Mouse (Mus musculus) erythroid progenitor cell, adult 5-6 weeks (primary cell): Measurements from ENCODE around the gene Chd5. TPM values are rescaled to one million over a fixed set of nuclear protein-coding genes. Genes with fewer than 3 reads are reported as not detected.

Experiments
- ATAC-seq: replicated peaks from 2 replicates; pipeline ENCODE4 v1.8.0; 2016; ENCODE audit warnings: moderate number of reproducible peaks, mild to moderate bottlenecking, moderate TSS enrichment, inconsistent platforms; ENCODE audit not compliant: poor library complexity, low FRiP score, severe bottlenecking
- total RNA-seq, 2 experiments: library from RNA; stranded (forward) in 1 of 2; stranded (reverse) in 1 of 2; fragments of 150-400 nt in 1 of 2; fragments of 186-747, 209-891 nt in 1 of 2; gene quantifications; 2 replicates each; pipeline versions ENCODE4 v1.2.3 to v1.2.4; 2015 to 2017; ENCODE audit warnings: low replicate concordance in 2 of 2

The Chd5 gene
- total RNA-seq, 2 experiments from 2014 or later = not detected

DNA sequence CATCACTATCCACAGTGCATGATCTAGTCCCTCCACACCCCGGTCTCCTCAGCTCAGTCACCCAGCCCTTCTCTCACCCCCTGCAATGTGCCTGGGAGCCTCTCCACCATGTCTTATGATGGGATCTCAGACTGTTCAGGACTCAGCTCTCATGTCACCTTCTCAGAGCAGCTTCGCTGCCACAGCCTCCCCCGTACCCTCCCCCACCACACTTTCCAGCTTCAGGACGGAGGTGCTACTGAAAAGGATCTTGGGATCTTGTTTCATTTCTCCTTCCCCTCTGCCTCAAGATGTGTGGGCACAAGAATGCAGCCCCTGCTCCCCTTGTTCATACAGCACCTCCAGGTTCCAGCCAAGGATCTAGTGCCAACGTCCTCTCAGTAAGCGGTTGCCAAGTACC is 85.1 kb downstream of the Chd5 start:
- no peak for ATAC-seq

GRCm38 (mm10) chr4:152424341-152424740 is 85.9 kb downstream of the Chd5 start:
- no peak for ATAC-seq

- ATAC-seq = no peak
These were observed 86.5 kb downstream of the Chd5 start for GRCm38 (mm10) chr4:152424922-152425321.

DNA sequence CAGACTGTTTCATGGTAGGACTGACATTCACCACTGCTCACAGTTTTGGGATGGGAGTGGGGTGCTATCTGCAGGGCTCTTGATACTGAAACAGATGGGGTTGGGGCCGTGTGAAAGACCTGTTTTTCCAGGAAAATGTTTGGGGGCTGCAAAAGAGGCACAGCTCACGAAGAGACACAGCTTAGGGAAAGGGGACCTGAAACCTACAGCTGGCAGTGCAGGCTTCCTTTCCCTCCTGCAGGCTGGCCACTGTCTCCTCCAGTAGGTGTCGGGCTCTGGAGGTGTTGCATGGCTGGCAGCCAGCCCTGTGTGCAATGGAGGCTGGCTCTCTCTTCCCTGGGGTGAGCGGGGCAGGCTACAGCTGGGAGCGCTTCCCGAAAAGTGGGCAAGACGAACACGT is 89.8 kb downstream of the Chd5 start:
- ATAC-seq = no peak

GRCm38 (mm10) chr4:152432308-152432707 is 93.9 kb downstream of the Chd5 start:
- no peak for ATAC-seq

- no peak for ATAC-seq
These were observed 96.4 kb downstream of the Chd5 start for GRCm38 (mm10) chr4:152434836-152435235.

GRCm38 (mm10) chr4:152435255-152435654 is 96.8 kb downstream of the Chd5 start:
- no peak for ATAC-seq

Other genes starting within 250 kb of the Chd5 start
- not detected in 2 replicates for gene Tnfrsf25, start 222.7 kb upstream of the Chd5 start, total RNA-seq (2015; ENCODE audit: low replicate concordance)
- gene Tnfrsf25, start 222.7 kb upstream of the Chd5 start, total RNA-seq (2017; ENCODE audit: low replicate concordance) = 2.0 TPM in 1 of 2 replicates, not detected in the other
- gene Espn, start 186.3 kb upstream of the Chd5 start, total RNA-seq (2015; ENCODE audit: low replicate concordance) = 0.72 TPM in 1 of 2 replicates, not detected in the other
- not detected in 2 replicates for gene Espn, start 186.3 kb upstream of the Chd5 start, total RNA-seq (2017; ENCODE audit: low replicate concordance)
- not detected in 2 replicates for gene Hes2, start 179.8 kb upstream of the Chd5 start, total RNA-seq (2015; ENCODE audit: low replicate concordance)
- not detected in 2 replicates for gene Hes2, start 179.8 kb upstream of the Chd5 start, total RNA-seq (2017; ENCODE audit: low replicate concordance)
- 15.1 and 30.2 TPM in 2 replicates for gene Acot7, start 160.5 kb upstream of the Chd5 start, total RNA-seq (2015; ENCODE audit: low replicate concordance)
- 3.7 and 3.9 TPM in 2 replicates for gene Acot7, start 160.5 kb upstream of the Chd5 start, total RNA-seq (2017; ENCODE audit: low replicate concordance)
- not detected in 2 replicates for gene Gpr153, start 64.4 kb upstream of the Chd5 start, total RNA-seq (2015; ENCODE audit: low replicate concordance)
- not detected in 2 replicates for gene Gpr153, start 64.4 kb upstream of the Chd5 start, total RNA-seq (2017; ENCODE audit: low replicate concordance)
- gene Hes3, start 47.0 kb upstream of the Chd5 start, total RNA-seq (2015; ENCODE audit: low replicate concordance) = not detected in 2 replicates
- not detected in 2 replicates for gene Hes3, start 47.0 kb upstream of the Chd5 start, total RNA-seq (2017; ENCODE audit: low replicate concordance)
- gene Icmt, start 41.4 kb upstream of the Chd5 start, total RNA-seq (2015; ENCODE audit: low replicate concordance) = 8.0 and 24.5 TPM in 2 replicates
- 14.2 TPM in 2 replicates for gene Icmt, start 41.4 kb upstream of the Chd5 start, total RNA-seq (2017; ENCODE audit: low replicate concordance)
- not detected in 2 replicates for gene Rnf207, start 19.7 kb upstream of the Chd5 start, total RNA-seq (2015; ENCODE audit: low replicate concordance)
- not detected in 2 replicates for gene Rnf207, start 19.7 kb upstream of the Chd5 start, total RNA-seq (2017; ENCODE audit: low replicate concordance)
- gene Rpl22, start 12.9 kb upstream of the Chd5 start, total RNA-seq (2015; ENCODE audit: low replicate concordance) = 429 and 481 TPM in 2 replicates
- 506 and 514 TPM in 2 replicates for gene Rpl22, start 12.9 kb upstream of the Chd5 start, total RNA-seq (2017; ENCODE audit: low replicate concordance)
- 8.8 TPM in 1 of 2 replicates, not detected in the other for gene Nphp4, start 138.1 kb downstream of the Chd5 start, total RNA-seq (2015; ENCODE audit: low replicate concordance)
- not detected in 2 replicates for gene Nphp4, start 138.1 kb downstream of the Chd5 start, total RNA-seq (2017; ENCODE audit: low replicate concordance)
- 5.0 and 8.6 TPM in 2 replicates for gene Kcnab2, start 139.2 kb downstream of the Chd5 start, total RNA-seq (2015; ENCODE audit: low replicate concordance)
- gene Kcnab2, start 139.2 kb downstream of the Chd5 start, total RNA-seq (2017; ENCODE audit: low replicate concordance) = 8.9 and 10.9 TPM in 2 replicates